Mouse (Mus musculus) thymus, postnatal 25 days (tissue): ENCODE data around the gene Ldlrap1.

Experiments used
- DNase-seq: peaks from one replicate; pipeline ENCODE4 v3.0.0; 2022

Ldlrap1 gene

GRCm38 (mm10) chr4:134702981-134703834, 64.6 kb downstream of the Ldlrap1 start:
- DNase-seq = peak; percentile 25

GRCm38 (mm10) chr4:134701934-134702333, 65.9 kb downstream of the Ldlrap1 start:
- peak; percentile 67 for DNase-seq

GRCm38 (mm10) chr4:134700911-134701310, 66.9 kb downstream of the Ldlrap1 start:
- no peak for DNase-seq

DNA sequence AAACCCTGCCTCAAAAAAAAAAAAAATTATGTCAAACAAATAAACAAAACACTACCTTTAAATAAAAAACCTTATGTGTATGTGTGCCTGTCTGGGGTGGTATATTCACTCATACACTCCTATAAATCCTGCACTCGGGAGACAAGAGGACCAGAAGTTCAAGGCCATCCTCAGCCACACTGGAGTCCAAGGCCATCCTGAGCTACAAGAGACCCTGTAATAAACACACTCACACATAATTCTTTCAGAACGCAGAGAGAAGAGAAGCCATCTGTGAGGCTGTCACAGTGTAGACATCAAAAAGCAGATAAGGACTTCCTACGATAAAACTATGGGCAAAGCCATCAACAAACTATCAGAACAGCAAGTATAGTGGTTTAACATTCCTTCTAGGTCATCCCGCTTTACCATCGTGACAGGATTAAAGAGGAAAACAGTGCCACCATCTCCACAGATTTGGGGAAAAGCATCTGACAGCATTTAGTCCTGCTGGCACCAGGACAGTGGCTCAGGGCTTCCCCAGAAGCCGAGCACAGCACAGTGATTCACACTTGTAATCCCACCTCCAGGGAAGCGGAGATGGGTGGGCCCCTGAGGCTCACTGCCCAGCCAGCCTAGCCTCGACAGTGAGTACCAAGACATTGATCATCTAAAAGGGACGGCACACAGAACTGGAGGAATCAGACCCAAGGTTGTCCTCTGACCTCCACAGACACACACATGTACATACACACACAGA, 74.5 kb downstream of the Ldlrap1 start:
- no peak for DNase-seq

- no peak for DNase-seq
Observed at GRCm38 (mm10) chr4:134692388-134692787, 75.4 kb downstream of the Ldlrap1 start.
